Mouse (Mus musculus) brain, embryonic 14.5 days (tissue): ENCODE measurements around the gene Ocel1. TPM values are rescaled to one million over a fixed set of nuclear protein-coding genes. Genes with fewer than 3 reads are reported as not detected.

Experiments used
- DNase-seq: peaks from one replicate; pipeline ENCODE4 v3.0.0-alpha.2; 2011; ENCODE audit warnings: low read depth
- CTCF ChIP-seq: fragments of 200-500 bp; IDR thresholded peaks from 2 replicates; pipeline ENCODE4 v1.5.1; 2012; ENCODE audit warnings: inconsistent platforms, mild to moderate bottlenecking, moderate library complexity, borderline replicate concordance; ENCODE audit not compliant: insufficient read depth, insufficient read length; ENCODE audit errors: extremely low read depth
- POLR2A ChIP-seq: fragments of 200-500 bp; IDR thresholded peaks from 2 replicates; pipeline ENCODE4 v1.6.1; 2012; ENCODE audit warnings: mild to moderate bottlenecking, inconsistent platforms, borderline replicate concordance; ENCODE audit not compliant: poor library complexity, insufficient read depth, insufficient read length, severe bottlenecking; ENCODE audit errors: extremely low read depth
- polyA plus RNA-seq: library from polyadenylated mRNA; depleted of rRNA; stranded (reverse); fragments of >200 nt; gene quantifications from 2 replicates; pipeline ENCODE4 v1.2.3, GENCODE M21; 2012; rRNA removed

Gene Ocel1
- polyA plus RNA-seq, 1 experiment, result 5.4 TPM

DNA sequence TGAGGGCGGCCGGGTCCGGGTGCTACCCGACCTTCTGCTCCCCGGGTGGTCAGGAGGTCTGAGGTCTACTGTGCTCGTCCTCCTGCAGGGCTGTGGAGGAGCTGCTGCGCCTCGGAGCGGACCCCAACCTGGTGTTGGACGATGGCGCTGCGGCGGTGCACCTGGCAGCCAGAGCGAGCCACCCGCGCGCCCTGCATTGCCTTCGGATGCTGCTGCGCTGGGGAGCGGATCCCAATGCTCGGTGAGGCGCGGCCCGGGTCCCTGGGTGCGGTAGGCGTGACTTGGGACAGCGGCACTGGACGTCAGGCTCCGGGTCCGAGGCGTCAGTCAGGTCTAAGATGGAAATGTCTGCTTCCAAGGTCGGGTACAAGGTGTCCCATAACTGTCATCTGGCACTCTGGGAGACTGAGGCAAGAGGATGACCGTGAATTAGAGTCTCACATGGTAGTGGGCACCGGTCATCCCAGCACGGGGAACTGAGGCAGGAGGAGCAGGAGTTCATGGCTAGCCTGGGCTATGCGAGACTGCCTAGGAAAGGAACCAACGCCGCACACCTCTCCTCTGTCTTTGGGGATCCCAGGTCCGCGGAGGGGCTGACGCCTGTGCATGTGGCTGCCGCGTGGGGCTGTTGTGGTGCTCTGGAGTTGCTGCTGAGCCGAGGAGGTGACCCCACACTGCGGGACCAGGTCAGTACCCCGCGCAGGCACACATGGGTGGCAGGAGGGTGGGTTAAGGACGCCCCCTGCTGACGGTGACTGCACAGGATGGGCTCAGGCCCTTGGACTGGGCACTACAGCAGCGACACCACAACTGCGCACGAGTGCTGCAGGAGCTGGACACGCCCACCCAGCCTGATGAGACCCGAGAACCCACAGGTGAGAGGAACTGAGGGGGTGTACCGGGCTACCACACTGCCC is 35.3 kb downstream of the Ocel1 start:
- peak; percentile 64 for DNase-seq
- TF ChIP-seq POLR2A, result no peak
- TF ChIP-seq CTCF, result peak; percentile 69

GRCm38 (mm10) chr8:71407441-71407840 is 36.3 kb downstream of the Ocel1 start:
- TF ChIP-seq CTCF (no peak), POLR2A (no peak)
- no peak for DNase-seq

DNA sequence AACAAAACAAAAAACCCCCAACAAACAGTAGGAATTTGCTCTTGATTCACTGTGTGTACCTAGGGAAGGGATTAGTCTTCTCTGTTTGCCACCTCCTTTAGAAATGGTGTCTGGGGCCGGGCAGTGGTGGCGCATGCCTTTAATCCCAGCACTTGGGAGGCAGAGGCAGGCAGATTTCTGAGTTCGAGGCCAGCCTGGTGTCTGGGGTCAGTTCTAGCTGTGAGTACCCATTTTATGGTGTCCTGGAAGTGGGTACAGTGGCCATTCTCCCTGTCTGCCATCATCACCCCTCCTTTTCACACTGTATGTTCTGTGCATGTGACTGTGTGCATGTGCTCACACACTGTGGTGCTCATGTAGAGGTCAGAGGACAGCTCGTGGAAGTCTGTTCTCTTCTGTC is 37.1 kb downstream of the Ocel1 start:
- no peak for DNase-seq
- TF ChIP-seq CTCF, result no peak
- TF ChIP-seq POLR2A, result no peak

GRCm38 (mm10) chr8:71411535-71412273 is 40.6 kb downstream of the Ocel1 start:
- TF ChIP-seq POLR2A, result no peak
- no peak for TF ChIP-seq CTCF
- no peak for DNase-seq

- TF ChIP-seq POLR2A (no peak), CTCF (no peak)
Measured at GRCm38 (mm10) chr8:71422121-71422520, 51.0 kb downstream of the Ocel1 start.

More at GRCm38 (mm10) chr8:71422121-71422520, 51.0 kb downstream of the Ocel1 start:
- DNase-seq, result no peak

Other genes with a start within 250 kb of the Ocel1 start
- gene Myo9b, start 98.6 kb upstream of the Ocel1 start, polyA plus RNA-seq, result 30.8 and 51.9 TPM in 2 replicates
- gene Haus8, start 98.4 kb upstream of the Ocel1 start, polyA plus RNA-seq, result 25.9 and 28.2 TPM in 2 replicates
- 155 and 176 TPM in 2 replicates for gene Use1, start 4.5 kb upstream of the Ocel1 start, polyA plus RNA-seq
- gene Nr2f6, start 10.7 kb downstream of the Ocel1 start, polyA plus RNA-seq, result 59.4 and 61.5 TPM in 2 replicates
- 8.7 and 9.4 TPM in 2 replicates for gene Ushbp1, start 24.5 kb downstream of the Ocel1 start, polyA plus RNA-seq
- gene Babam1, start 25.6 kb downstream of the Ocel1 start, polyA plus RNA-seq, result 115 and 119 TPM in 2 replicates
- gene Ankle1, start 34.7 kb downstream of the Ocel1 start, polyA plus RNA-seq, result 12.1 and 29.4 TPM in 2 replicates
- gene Abhd8, start 92.4 kb downstream of the Ocel1 start, polyA plus RNA-seq, result 163 and 168 TPM in 2 replicates
- 94.8 and 124 TPM in 2 replicates for gene Mrpl34, start 93.7 kb downstream of the Ocel1 start, polyA plus RNA-seq
- gene Dda1, start 97.9 kb downstream of the Ocel1 start, polyA plus RNA-seq, result 206 and 229 TPM in 2 replicates
- 124 and 153 TPM in 2 replicates for gene Ano8, start 114.7 kb downstream of the Ocel1 start, polyA plus RNA-seq
- 25.5 and 34.2 TPM in 2 replicates for gene Gtpbp3, start 116.8 kb downstream of the Ocel1 start, polyA plus RNA-seq
- 10.1 and 13.0 TPM in 2 replicates for gene Plvap, start 140.5 kb downstream of the Ocel1 start, polyA plus RNA-seq
- gene Ccdc194, start 154.4 kb downstream of the Ocel1 start, polyA plus RNA-seq, result 0.11 and 0.56 TPM in 2 replicates
- 11.4 and 18.1 TPM in 2 replicates for gene Bst2, start 166.2 kb downstream of the Ocel1 start, polyA plus RNA-seq
- gene Mvb12a, start 171.6 kb downstream of the Ocel1 start, polyA plus RNA-seq, result 74.0 and 112 TPM in 2 replicates
- 0.07 and 0.16 TPM in 2 replicates for gene Tmem221, start 187.6 kb downstream of the Ocel1 start, polyA plus RNA-seq
- gene Nxnl1, start 195.3 kb downstream of the Ocel1 start, polyA plus RNA-seq, result not detected in 2 replicates
- 130 and 165 TPM in 2 replicates for gene Slc27a1, start 197.6 kb downstream of the Ocel1 start, polyA plus RNA-seq
- 113 and 128 TPM in 2 replicates for gene Pgls, start 220.9 kb downstream of the Ocel1 start, polyA plus RNA-seq
- gene Fam129c, start 226.3 kb downstream of the Ocel1 start, polyA plus RNA-seq, result 7.7 and 8.7 TPM in 2 replicates
- 128 and 150 TPM in 2 replicates for gene Colgalt1, start 239.7 kb downstream of the Ocel1 start, polyA plus RNA-seq